Mouse (Mus musculus) retina, embryonic 14.5 days (tissue): ENCODE results near the gene Sec22b.

Experiments used
- DNase-seq: peaks from one replicate; pipeline ENCODE4 v3.0.0-alpha.2; 2015; ENCODE audit warnings: low spot score

The Sec22b gene

DNA sequence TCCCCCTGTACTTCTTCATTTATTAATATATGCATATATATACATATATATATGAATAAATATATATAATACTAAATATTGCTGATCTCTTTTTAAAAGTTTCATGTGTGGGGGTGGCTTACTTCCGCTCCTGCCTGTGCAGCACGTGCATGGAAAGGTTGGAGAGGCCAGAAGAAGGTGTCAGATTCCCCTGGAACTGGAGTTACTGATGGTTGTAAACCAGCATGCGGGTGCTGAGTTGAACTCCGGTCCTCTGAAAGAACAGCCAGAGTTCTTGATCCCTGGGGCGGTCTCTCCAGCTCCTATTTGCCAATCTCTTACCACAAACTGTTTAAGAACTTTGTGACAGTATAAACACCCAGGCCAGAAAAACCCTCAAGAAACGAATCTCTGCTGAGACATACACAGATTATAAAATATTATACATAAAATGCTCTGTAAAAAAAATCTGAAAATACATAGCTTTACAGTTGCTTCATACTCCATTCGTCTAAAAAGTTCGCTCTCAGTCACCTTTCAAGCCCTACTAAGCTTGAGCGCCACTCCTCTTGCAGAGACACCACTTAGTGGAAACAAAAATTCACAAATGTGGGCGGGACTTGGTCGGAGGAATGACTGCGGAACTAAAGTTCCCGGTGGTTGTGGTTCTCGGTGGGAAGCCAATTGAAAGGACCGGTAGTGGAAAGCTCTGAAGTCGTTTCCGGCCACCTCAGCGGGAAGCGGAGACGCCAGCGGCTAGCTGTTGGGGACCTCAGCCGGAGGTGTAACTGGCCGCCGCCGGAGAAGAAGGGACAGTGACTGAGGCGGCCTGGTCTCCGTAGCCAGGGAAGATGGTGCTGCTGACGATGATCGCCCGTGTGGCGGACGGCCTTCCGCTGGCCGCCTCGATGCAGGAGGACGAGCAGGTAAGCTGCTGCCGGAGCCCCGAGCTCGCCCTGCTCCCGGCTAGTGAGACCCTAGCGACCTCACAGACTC, at the start of gene Sec22b:
Sec22b (plus strand) TSS at position 675 of the 975 bp plus-strand sequence.
- peak; percentile 95 for DNase-seq

- no peak for DNase-seq
Observed at GRCm38 (mm10) chr3:97851803-97852202, 49.2 kb upstream of the Sec22b start.

DNA sequence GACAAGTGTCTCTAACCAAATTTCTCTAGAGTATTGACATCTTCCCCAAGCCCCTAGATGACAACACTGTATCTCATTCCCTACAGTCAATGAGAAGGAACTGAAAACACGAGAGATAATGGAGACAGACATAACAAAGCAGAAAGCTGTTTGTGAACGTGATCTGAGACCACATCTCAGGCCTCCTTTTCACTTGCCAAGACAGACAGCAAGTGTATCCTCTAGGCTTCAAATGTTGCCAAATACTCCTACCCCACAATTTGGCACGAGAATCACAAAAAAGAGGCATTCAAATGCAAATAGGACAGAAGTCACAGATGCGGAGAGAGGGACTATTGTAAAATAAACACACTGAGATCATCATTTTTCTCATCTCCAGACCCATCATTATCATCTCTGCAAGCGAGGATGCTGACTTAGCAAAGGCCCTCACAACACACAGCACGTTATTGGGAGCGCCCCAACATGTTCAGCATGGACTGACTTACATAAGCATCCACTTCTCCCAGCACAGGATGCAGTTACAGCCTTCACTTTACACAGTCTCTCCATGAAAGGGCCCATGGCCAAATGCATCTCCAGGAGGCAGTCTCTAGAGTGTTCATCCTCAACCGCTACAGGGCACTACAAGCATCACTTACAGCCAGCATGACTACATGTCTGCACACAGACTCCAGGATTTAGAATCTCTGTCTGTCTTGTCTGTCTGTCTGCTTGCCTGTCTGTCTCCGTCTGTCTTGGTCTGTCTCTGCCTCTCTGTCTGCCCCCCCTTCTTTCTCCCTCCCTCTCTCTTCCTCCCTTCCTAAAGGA, 46.2 kb upstream of the Sec22b start:
- no peak for DNase-seq

- no peak for DNase-seq
Observed at GRCm38 (mm10) chr3:97859400-97859799, 41.6 kb upstream of the Sec22b start.

DNA sequence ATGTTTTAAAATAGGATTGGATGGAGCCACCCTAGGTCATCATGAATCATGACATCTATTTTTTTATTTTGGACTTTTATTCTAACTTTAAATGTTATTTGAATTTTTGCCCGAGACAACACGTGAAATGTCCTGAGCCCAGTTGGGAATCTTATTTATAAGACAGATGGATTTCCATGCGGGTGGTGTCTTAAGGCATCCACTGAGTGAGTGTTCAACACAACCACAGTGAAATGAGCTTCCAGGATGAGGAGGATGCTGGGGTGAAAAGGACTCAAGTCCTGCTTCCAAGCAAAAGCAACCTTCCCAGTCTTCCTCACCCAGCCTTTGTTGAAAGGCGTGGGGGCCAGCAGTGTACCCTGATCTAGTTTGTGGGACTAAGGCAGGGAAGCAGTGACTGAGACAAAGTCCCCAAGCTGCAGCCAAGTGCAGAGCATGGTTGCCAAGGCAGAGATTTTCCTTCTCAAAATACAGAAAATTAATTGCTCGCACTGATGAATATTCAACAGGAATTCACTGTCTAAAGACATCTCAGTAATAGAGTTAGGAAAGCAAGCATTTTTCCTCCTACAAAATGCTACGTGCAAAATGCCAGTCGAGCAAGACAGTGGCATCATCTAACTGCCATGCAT, 40.1 kb upstream of the Sec22b start:
- no peak for DNase-seq

DNA sequence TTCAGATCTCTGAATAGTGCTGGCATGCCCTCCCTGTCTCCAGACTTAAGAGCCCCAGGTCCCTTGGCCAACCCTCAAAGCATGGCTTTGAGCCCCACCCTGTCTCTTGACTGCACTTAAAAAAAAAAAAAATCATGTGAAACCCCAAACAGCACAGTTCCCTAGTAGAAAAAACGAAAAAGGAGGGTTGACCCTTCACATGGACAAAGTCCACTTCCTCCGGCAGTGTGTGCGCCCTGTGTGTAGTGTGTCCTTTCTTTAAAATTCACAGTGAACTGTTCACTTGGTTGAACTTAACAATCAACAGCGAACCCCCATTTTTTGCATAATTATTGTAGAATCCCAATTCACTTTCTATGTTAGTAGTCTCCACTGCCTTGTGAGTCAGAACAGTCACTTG, 34.3 kb upstream of the Sec22b start:
- no peak for DNase-seq

DNA sequence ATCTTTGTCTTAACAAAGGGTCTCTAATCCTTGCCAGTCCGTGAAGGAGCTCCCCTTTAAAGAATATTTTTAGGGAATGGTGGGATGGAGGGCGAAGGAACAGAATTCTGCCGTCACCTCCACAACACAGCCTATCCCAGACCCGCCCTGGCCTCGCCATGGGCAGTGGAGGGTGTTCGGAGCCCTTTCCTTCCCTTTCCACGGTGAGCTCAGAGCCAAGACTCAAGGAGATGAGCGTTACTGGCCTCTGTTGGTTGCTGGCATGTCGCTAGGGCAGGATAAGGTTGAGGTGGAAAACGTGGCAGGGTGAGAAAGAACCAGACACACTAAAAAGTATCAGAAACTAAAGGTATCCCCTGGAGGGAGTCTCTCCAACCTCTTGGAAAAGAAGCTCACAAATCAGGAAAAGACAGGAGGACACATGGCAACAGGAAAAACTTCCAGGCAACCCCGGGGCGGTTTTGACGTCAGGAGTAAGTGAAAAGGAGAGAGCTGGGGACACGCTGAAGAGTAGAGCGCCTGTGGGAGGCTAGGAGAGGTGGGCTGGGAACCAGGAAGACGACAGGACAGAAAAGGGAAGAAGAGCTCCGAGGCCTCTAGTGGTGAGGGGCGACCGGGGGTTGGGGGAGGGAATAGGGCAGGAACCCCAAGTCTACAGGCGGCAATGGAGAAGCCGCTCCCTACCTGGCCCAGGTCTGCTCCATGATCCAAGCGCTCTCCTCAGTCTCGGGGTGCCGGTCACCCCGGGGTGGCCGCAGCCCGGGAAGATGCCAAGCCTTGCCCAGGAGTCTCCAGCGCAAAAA, 33.6 kb upstream of the Sec22b start:
- peak; percentile 35 for DNase-seq

DNA sequence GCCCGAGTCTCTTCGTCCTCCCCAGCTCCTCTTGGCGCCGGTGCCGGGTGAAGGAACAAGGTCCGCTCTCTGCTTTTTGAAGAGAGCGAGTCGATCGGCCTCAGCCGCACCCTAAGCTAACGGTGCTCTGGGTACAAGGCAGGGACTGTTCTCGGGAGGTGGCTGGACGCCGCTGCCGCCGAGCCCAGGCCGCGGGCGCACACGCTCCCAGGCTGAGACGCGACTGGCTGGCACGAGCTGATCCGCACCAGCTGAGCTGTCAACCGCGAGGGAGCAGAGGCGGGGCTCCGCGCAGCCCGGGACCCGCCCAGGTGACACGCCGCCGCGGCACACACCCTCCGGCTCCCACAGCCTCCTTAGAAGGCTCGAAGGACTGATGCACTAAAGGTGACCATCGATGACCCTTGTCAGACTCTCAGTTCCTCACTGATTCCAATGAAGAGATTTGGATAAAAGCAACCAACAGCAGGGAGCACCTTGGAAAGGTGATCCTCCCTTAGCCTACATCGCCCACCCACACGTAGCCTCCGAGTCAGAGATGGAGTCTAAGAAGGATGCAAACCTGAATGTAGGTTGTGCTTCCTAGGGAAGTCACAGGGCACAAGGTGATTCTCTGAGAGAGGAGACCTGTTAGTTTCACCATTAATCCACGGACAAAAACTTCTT, 32.8 kb upstream of the Sec22b start:
- peak; percentile 68 for DNase-seq

- DNase-seq, result no peak
Observed at GRCm38 (mm10) chr3:97868733-97869132, 32.3 kb upstream of the Sec22b start.

DNA sequence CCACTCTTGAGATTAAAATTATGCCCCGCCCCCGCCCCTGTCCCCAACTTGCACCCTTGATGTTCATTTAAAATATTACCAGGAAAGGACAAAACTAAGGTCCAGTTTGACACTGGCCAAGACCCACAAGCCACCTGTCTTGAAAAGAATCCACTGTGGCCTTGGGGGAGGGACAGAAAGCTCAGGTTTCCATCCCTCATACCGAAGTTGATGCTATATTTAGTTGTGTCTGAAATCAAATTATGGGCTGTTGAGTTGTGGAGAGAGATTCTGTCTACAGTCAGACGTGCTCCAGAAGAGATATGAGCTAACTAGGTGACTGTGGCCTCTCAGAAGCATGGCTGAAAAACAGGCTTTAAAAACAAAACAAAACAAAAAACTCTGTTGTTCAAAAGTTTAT, 31.3 kb upstream of the Sec22b start:
- no peak for DNase-seq

GRCm38 (mm10) chr3:97874777-97875176, 26.2 kb upstream of the Sec22b start:
- no peak for DNase-seq

DNA sequence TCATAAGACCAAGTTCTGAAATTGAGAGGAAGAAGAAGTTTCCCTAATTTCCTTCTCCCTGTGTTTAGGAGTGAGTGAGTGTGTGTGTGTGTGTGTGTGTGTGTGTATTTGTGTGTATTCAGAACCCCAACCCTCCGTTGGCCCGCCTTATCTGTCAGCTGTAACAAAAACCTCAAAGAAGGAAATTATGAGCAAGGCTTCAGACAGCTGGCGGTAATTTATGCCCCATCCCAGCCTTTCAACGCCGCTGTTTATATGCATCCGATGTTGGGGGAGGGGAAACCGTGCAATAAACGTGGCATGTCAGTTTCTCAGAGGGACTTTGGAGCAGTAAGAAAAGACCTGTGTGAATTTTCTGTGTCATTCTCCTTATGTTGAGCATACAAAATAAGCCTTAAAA, 24.7 kb upstream of the Sec22b start:
- no peak for DNase-seq

- DNase-seq, result peak; percentile 91
Observed at GRCm38 (mm10) chr3:97879222-97879621, 21.8 kb upstream of the Sec22b start.

DNA sequence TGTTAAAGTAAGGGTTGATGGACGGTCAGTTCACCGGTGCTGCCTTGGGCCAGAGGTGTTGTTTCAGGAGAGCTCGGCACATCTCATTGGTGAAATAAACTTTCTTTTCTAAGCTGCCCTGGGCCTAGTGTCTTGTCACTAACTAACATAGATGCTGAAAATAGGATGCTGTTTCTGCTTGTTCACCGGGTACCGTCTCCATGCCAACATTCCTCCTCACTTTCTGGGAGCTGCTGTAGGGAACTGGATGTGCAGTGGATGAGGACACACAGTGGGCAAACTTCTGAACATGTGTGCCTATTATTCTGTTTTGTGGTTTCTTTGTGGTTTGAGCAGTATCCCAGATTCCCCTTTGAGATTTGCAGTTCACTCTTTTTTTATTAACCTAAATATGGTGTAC, 19.4 kb upstream of the Sec22b start:
- no peak for DNase-seq

DNA sequence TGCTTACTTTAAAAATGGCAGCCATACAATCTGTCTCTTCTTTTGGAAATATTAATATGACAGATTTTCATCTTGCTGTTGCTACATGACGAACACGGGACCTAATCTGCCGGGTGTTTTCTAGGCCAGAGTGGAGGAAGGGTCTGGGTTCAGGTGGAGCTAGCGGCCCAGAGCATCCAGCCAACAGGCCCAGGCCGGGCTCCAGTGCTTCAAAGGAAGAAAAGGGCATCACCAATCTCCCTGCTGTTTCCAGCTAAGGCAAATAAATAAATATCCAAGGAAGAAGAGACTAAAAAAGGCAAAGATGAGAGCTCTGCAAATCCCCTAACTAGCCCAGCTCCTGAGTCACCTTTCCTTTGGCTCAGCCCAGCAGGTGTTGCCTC, 13.2 kb upstream of the Sec22b start:
- no peak for DNase-seq

- peak; percentile 43 for DNase-seq
Observed at GRCm38 (mm10) chr3:97888168-97888901, 12.7 kb upstream of the Sec22b start, which contains the start of gene Pde4dip. Pde4dip (minus strand) TSS chr3:97888707.

- DNase-seq, result no peak
Observed at GRCm38 (mm10) chr3:97890205-97890604, 10.8 kb upstream of the Sec22b start.

DNA sequence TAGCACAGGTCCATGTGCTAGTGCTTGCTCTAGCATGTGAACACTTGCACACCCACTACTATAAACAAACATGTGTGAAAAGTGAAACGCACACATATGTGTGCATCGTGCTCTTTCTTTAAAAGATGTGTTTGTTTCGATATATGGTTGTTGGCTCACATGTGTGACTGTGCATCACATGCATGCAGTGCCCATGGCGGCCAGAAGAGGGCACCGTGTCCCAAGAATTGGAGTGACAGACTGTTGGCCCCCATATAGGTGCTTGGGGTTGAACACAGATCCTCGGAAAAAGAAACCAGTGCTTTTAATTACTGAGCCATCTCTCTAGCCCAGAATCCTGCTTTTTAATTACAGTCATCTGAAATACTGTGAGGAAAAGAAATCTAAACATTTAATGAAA, 6.3 kb upstream of the Sec22b start:
- DNase-seq, result no peak

- no peak for DNase-seq
Observed at GRCm38 (mm10) chr3:97898381-97898780, 2.6 kb upstream of the Sec22b start.

DNA sequence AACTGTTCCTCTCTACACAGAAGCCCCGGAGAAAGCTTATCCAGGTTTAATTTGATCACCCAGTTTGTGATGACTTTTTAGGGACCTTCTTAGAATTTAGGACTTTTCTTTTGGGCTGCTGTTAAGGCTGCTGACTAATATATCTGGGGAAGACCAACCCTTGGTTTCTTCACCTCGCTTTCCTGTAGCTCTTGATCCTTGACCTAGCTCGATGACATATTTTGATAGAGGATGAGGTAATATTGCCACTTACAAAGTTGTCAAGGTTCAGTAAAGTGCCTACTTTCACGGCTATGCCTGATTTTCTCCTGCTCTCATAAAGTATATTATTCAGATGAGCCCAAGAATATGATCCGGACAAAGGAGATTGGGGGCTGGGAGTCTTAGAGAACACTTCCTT, 596 bp downstream of the Sec22b start:
- DNase-seq, result no peak
